Mouse (Mus musculus) macrophage (primary cell): ENCODE measurements around the gene Sh3rf1. TPM values are rescaled to one million over a fixed set of nuclear protein-coding genes. Genes with fewer than 3 reads are reported as not detected.

Source experiments
- H3K27ac ChIP-seq: fragments of 350-480 bp; formaldehyde crosslinking; 2 replicates; pipeline ENCODE4 v1.9.0; 2021
- H3K36me3 ChIP-seq: fragments of 350-480 bp; formaldehyde crosslinking; 2 replicates; pipeline ENCODE4 v1.9.0; 2021; ENCODE audit errors: inconsistent target
- H3K4me3 ChIP-seq: fragments of 350-480 bp; formaldehyde crosslinking; 2 replicates; pipeline ENCODE4 v1.9.0; 2021; ENCODE audit errors: inconsistent target
- H3K79me2 ChIP-seq: fragments of 350-480 bp; formaldehyde crosslinking; 2 replicates; pipeline ENCODE4 v1.9.0; 2021; ENCODE audit errors: inconsistent target
- WGBS: methylation state at CpG from one replicate; pipeline ENCODE4 v1.1.7; 2026; ENCODE audit warnings: inconsistent platforms; ENCODE audit not compliant: missing documents; 5-methylcytosine and 5-hydroxymethylcytosine counted together
- polyA plus RNA-seq: library from polyadenylated mRNA; stranded (reverse); fragments of 250-400 nt; gene quantifications from 3 replicates; pipeline ENCODE4 v1.2.4, GENCODE M21; 2018; ENCODE audit warnings: inconsistent platforms

Gene Sh3rf1
- polyA plus RNA-seq, 1 experiment from 2014 or later: 1.5 TPM

DNA sequence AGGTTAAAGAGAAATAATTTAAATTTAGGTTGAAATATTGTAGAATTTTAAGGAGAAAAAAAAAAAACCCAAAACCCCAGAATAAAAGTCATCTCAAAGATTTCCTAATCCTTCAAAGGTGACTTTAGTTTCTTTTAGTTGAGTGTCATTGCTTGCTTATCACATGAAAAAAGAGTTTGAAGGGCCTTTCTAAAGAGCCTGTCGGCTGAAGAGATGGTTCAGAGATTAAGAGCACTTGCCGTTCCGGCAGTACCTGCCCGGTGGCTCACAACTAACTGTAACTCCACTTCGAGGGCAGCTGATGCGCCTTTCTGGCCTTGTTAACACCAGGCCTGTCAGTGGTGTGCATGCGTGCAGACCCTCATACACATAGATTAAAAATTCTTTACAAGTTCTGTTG is 41.2 kb downstream of the Sh3rf1 start:
- WGBS: 95% methylated on average over 7 of the region's 7 CpGs
- no peaks in the 10 kb centered on the region for H3K36me3 ChIP-seq
- H3K79me2 ChIP-seq: no peaks in the 10 kb centered on the region
- no peak overlapping the region for H3K4me3 ChIP-seq
- H3K27ac ChIP-seq: no peak overlapping the region

DNA sequence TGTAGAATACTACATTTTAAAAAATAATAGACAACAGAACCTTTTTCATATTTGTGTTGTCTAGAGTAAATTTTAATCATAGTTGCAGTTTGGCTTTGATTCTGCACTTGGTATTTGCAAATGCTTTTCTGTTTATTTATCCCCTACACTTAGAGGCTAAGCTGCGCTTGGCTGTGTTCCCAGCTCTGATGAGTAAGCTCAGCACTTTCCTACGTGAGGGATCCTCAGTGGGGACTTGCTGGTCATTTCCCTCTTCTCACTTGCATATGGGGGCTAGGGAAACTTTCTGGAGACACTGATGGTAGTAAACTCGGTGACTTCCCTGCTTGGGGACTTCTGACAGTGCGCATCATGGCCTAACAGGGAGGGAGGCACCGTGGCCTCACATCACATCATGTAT is 41.7 kb downstream of the Sh3rf1 start:
- Histone ChIP-seq H3K36me3 (no peaks in the 10 kb centered on the region), H3K79me2 (no peaks in the 10 kb centered on the region), H3K27ac (no peak overlapping the region), H3K4me3 (no peak overlapping the region)
- 65% methylated on average over 5 of the region's 5 CpGs for WGBS

DNA sequence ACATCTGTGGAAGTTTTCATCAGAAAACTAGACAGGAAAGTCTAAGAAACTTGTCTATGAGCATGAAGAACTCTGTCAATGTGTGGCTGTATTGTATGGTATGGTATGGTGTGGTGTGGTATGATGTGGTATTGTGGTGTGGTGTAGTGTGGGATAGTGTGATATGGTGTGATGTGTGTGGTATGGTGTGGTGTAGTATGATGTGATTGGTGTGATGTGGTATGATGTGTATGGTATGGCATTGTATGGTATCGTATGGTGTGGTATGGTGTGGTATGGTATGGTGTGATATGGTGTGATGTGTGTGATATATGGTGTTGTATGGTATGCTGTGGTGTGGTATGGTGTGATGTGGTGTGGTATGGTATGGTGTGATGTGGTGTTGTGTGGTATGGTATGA is 43.4 kb downstream of the Sh3rf1 start:
- WGBS: 92% methylated on average over 1 of the region's 1 CpGs
- Histone ChIP-seq H3K27ac (no peak overlapping the region), H3K4me3 (no peak overlapping the region)

DNA sequence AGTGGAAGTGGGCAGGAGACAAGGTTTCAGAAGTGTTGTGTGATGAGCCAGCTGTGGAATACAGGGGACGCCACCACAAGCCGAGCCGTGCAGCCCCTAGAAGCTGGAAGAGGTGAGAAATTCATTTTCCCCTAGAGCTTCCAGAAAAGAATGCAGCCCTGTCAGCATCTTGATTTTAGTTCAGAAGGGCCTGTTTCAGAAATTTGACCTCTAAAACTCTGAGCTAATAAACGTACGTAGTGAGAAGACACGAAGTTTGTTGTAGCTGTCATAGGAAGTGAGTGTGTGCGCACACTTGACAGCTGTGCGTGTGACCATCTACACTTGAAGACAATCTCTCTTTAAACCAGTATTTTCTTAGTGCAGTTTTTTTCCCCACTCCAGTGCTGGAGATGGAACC is 44.0 kb downstream of the Sh3rf1 start:
- 89% methylated on average over 8 of the region's 8 CpGs for WGBS
- H3K4me3 ChIP-seq: no peak overlapping the region
- no peaks in the 10 kb centered on the region for H3K79me2 ChIP-seq
- no peak overlapping the region for H3K27ac ChIP-seq
- H3K36me3 ChIP-seq: no peaks in the 10 kb centered on the region

More for the DNA sequence above, 43.4 kb downstream of the Sh3rf1 start:
- Histone ChIP-seq H3K36me3 (no peaks in the 10 kb centered on the region), H3K79me2 (no peaks in the 10 kb centered on the region)

DNA sequence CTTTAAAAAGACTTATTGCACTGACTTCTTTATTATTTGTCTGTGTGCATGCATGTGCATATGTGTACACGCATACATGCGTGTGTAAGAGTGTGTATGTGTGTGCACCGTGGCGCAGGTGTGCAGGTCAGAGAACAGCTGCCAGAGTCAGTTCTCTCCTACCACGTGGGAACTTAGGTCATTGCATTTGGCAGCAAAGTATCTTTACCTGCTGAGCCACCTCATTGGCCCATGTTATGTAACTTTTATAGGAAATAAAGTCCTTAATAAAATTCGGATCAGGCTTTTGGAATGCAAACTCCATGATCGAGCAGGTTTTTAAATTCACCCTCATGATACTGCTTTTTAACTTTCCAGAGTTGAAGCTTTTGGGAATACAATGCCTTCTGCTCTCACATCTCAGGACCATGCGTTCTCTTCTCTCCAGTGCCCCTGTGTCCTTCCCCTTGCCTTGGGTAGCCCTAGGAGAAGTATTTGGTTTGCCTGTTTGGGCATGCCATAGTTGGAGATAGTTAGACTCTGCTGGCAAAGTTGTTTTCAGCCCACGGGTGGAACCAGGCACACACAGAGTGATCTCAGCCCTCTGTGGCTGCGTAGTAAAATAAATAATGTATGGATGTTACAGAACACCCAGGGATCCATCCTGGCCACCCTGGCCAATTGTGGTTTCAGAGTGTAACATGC is 44.7 kb downstream of the Sh3rf1 start:
- 89% methylated on average over 9 of the region's 10 CpGs for WGBS
- Histone ChIP-seq H3K27ac (no peak overlapping the region), H3K4me3 (no peak overlapping the region), H3K79me2 (no peaks in the 10 kb centered on the region), H3K36me3 (no peaks in the 10 kb centered on the region)

DNA sequence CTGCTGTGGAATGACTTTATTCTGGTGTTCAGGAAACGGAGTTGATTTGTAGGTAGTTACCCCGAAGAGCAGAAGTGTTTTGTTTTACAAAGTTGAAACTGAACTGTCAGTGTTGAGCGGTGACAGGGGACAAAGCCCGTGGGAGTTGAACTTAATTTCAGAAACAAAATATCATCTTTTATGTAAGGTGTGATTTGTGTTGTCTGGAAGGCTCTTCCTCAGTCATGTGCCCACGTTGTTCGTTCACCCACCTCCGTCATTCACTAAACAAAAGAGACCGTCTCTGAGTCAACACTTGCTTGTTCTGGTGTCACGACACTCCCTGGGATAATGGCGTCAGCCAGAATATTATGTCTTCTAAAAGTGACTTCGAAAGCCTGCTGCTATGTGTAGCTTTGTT is 46.3 kb downstream of the Sh3rf1 start:
- Histone ChIP-seq H3K79me2 (no peaks in the 10 kb centered on the region), H3K36me3 (no peaks in the 10 kb centered on the region), H3K27ac (no peak overlapping the region), H3K4me3 (no peak overlapping the region)
- 87% methylated on average over 11 of the region's 11 CpGs for WGBS

DNA sequence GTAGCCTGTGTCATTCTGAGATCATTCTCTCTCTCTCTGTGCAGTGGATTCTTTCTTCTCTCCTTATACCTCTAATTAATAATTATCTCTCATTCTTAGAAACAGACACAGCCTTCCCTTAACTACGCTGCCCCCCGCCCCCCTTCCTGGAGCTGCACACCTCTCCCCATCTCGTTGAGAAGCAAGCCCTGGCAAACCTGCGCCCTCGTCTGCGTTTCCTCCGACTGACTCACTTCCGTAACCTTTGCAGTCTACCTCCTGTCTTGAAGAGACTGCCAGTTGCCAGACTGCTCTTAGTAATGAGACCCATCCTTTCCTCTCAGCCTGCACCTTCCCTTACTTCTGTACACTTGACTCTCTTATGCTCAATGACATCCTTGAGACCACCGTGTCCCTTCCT is 46.9 kb downstream of the Sh3rf1 start:
- Histone ChIP-seq H3K4me3 (no peak overlapping the region), H3K27ac (no peak overlapping the region), H3K79me2 (no peaks in the 10 kb centered on the region), H3K36me3 (no peaks in the 10 kb centered on the region)
- 94% methylated on average over 9 of the region's 9 CpGs for WGBS

DNA sequence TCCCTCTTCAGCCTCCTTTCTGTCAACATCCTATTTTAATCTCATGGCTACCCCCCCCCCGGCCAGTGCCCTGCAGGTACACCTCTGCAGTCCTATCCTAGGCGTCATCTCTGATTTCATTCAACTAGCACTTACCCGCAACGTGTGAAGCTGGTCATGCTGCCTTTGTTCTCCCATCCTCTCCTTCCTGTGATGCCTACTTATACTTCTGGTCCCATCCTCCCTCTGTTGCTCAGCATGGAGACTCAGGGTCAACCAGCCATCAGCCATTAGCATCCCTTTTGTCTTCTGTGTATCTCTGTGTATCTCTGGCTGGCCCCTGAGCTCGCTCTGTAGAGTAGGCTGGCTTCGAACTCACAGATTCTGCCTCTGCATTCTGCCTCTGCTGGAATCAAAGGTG is 47.3 kb downstream of the Sh3rf1 start:
- no peak overlapping the region for H3K4me3 ChIP-seq
- WGBS: 92% methylated on average over 2 of the region's 6 CpGs
- no peaks in the 10 kb centered on the region for H3K79me2 ChIP-seq
- H3K36me3 ChIP-seq: no peaks in the 10 kb centered on the region
- H3K27ac ChIP-seq: no peak overlapping the region

DNA sequence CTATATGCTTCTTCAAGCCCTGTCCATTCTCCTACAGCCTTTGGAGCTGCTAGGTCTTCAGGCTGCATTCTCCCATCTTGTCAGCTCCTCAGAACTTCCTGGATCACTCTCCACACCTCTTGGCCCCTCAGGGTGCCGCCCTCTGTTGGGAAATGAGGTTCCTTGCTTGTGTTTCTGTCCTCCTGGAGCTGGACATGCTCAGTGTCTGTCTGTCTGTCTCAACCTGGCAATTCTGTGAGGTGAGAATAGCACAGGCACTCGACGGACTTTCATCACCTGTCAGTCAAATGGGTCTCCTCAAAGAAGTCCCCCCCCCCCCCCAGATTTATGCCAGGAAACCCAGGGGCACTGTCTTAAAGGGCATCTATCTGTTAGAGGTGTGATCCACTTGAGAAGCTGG is 49.2 kb downstream of the Sh3rf1 start:
- H3K36me3 ChIP-seq: no peaks in the 10 kb centered on the region
- H3K4me3 ChIP-seq: no peak overlapping the region
- WGBS: 75% methylated on average over 3 of the region's 3 CpGs
- no peaks in the 10 kb centered on the region for H3K79me2 ChIP-seq
- H3K27ac ChIP-seq: no peak overlapping the region

DNA sequence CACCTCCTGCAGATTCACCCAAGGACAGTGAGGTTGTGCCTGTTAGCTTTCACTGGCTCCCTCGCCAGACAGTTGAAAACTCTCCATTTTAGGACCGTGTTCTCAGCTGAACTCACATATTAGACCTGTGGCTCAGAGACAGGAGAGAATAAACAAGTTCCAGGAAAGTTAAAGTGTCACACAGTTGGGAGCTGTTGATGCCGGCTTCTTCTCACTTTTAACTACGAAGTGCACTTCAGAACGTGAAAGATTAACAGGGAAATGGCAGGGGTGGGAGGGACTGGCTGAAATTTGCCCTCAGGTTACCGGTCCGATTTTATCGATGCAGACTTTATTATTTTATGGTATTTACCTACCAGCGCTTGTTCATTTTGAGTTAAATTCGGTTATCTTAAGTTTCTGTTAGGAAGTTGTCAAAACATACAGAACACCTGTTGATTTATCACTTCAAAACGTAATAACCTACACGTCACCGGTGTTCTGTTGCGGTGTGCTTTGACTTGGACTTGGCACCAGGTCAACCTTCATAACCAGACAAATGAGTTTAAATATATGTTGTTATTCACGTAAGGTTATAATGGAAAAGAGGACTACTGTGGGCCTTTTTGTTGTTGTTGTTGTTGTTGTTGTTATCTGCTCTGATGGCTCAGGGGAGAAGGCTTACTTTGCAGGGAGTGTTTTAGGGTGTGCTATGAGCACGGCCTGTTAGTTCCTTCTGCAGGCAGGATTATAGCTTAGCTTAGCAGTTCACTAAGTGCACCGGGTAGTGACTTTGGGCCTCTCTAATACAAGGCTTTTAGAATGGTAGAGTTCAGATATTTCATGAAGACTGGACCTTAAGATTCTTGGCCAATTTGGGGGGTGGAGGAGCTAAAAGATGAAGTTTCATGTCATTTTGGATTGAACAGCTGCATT is 49.9 kb downstream of the Sh3rf1 start:
- H3K79me2 ChIP-seq: no peaks in the 10 kb centered on the region
- no peak overlapping the region for H3K27ac ChIP-seq
- no peaks in the 10 kb centered on the region for H3K36me3 ChIP-seq
- H3K4me3 ChIP-seq: no peak overlapping the region
- WGBS: 49% methylated on average over 17 of the region's 17 CpGs

DNA sequence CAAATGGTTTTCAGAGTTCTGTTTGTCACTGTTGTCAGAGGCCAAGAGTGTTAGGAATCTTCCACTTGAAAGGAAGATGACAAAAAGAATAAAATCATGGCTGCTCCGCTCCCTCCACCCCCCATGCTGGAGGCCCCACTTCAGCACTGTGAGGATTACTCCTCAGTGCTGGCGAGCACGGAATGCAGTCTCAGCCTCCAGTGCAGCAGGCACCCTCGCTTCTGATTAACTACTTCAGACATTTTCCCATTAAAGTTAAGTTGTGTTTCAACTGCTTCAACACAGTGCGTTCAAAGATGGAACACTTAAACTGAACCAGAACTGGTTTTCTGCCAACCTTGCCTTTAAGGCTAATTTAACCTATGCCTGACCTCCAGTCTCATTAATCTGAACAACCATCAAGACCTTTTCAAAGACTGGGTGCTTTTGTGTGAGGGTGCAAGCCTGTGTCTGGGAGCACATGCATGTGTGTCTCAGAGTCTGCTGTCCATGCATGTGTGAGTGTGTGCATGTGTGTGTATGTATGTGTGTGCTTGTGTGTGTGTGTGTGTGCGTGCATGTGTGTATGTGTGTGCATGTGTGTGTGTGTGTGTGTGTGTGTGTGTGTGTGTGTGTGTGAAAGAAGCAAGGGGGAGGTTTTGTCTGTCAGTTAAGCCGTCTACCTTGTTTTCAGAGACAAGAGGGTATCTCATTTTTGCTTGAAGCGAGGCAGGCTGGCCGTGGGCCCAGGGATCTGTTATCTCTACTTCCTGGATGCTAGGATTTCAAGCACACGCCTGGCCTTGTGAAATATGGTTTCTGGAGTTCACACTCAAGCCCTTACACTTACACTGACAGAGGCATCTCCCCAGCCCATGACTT is 51.2 kb downstream of the Sh3rf1 start:
- Histone ChIP-seq H3K79me2 (no peaks in the 10 kb centered on the region), H3K27ac (no peak overlapping the region), H3K36me3 (no peaks in the 10 kb centered on the region), H3K4me3 (no peak overlapping the region)
- 94% methylated on average over 10 of the region's 10 CpGs for WGBS

DNA sequence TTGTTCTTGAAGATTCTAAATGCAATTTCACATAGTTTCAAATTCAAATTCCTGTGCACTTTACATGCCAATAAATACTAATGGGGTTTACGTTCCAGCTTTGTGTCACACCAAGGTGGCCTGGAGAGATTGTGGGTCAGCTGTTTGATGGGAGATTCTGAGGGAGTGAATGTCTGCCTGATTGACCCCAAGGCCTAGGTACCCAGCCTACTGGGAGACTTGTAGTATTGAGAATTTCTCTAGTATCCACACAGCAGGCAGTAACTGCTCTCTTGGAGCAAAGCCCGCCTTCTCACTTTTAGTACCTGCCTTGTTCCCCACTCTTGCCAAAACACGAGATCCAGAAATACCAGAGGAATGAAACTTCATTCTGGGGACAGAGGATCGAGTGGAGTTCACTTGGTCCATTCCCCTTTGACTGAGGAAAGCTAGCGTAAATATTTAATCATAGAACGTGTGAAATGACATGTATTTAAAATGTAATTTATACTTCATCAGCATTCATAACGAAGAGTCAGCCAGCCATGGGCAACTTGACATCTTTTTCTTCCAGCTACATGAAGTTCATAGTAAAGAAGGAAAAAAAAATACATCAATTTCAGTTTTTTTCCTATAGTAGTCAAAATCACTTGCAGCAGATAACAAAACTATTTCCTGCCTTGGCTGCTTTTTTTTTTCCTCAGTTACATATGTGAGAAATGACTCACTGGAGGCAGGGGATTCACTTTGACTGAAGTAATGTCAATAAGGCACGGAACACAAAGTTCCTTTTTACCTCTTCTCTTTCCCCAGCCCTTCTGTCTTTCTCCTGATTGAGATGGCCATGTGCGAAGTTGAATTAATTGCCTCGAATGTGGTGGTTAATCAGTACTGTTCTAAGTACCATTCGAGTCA is 52.0 kb downstream of the Sh3rf1 start:
- no peaks in the 10 kb centered on the region for H3K79me2 ChIP-seq
- 86% methylated on average over 11 of the region's 11 CpGs for WGBS
- no peak overlapping the region for H3K27ac ChIP-seq
- no peak overlapping the region for H3K4me3 ChIP-seq
- H3K36me3 ChIP-seq: no peaks in the 10 kb centered on the region

DNA sequence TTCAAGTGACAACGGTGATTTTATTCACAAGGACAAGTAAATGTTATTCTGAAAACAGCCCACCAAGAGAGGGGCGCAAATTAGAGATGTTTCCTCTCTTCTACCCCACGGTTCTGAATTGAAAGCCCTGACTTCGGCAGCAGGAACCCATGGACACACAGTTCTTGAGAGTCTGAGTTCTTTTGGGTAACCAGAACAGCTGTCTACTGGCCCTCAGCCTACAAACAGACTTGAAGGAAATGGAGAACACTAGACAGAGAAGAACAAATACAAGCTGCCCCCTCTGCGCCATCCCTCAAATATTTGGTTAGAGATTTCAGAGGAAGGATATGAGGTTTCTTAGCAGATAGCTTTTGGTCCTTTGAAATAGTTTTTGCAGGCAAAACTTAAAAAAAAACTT is 52.7 kb downstream of the Sh3rf1 start:
- Histone ChIP-seq H3K4me3 (no peak overlapping the region), H3K79me2 (no peaks in the 10 kb centered on the region), H3K36me3 (no peaks in the 10 kb centered on the region), H3K27ac (no peak overlapping the region)
- 52% methylated on average over 5 of the region's 5 CpGs for WGBS

DNA sequence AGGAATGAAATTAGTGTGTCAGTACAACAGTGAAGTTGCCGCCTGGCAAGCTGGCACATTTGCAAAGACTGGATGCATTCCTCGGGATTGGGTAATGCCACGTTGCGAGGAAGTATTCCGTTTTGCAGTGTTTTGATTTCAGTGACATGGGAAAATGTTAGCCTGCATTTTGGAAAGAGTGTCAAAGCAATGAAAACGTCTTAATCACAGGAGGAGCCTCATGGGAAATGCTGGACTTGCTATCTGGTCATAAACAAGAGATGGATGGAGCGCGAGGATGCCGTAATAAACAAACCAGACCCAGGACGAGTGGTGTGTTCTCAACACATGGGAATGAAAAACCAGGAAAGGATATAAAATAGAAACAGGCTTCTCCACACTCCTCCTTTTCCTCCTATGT is 55.4 kb downstream of the Sh3rf1 start:
- WGBS: 95% methylated on average over 10 of the region's 10 CpGs
- no peaks in the 10 kb centered on the region for H3K36me3 ChIP-seq
- H3K79me2 ChIP-seq: no peaks in the 10 kb centered on the region
- no peak overlapping the region for H3K4me3 ChIP-seq
- H3K27ac ChIP-seq: no peak overlapping the region
